Mouse (Mus musculus): Measurements from ENCODE around the gene Armcx5. TPM values are rescaled to one million over a fixed set of nuclear protein-coding genes. Genes with fewer than 3 reads are reported as not detected.

Gene Armcx5
- total RNA-seq (2023): 34.8 to 39.8 TPM (median 39.1 TPM) in 4 replicates

GRCm38 (mm10) chrX:135742304-135743055 is at the start of gene Armcx5, which contains the start of gene Gprasp1:
TSS of gene Armcx5 (plus strand) at chrX:135742733.
TSS of gene Gprasp1 (plus strand) at chrX:135742733.

DNA sequence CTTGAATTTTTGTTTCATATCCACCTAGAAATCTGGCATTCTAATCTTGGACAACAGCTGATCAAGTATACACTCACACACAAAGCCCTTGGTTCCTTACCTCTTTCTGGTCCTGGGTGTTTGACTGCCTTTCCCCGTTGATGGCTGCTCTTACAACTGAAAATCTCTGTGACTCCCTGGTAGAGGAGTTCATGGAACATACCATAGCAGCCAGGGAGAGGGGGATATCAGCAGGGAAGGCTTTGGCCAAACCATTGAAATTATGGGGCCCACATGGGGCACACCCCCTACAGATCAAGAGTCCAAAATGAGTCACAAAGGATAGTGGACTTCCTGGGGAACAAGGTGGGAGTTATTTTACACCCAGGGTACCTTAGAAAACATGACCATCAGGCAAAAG is 48.9 kb upstream of the Armcx5 start, which contains the start of gene Tcp11x2:
Gene Tcp11x2 (minus strand): TSS at position 158 of the 400 bp plus-strand sequence.

DNA sequence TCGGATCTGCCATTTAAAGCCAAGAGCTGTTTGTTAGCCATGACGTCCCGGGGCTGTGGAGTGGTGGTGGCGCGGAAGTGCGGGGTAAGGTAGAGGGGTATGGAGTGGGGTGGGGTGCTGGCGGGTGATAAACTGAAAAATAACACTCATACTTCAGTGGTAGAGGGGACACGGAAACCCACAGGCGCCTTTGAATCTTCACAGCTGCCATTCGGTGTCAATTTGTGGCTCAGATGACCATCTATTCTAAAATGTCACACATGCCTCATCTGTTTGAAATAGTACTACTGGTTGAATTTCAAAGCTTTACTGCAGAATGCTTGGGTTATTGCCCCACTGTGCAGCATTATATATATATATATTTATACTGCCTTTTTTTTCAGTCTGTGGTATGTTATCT is 17.4 kb upstream of the Armcx5 start, which contains the start of gene Tmsb15a:
Gene Tmsb15a (minus strand): TSS at position 101 of the 400 bp plus-strand sequence.

Other genes starting within 250 kb of the Armcx5 start
- gene AV320801, start 248.1 kb upstream of the Armcx5 start, total RNA-seq (2023): not detected in 4 replicates
- not detected in 4 replicates for gene Nxf7, start 144.0 kb upstream of the Armcx5 start, total RNA-seq (2023)
- gene Prame, start 115.0 kb upstream of the Armcx5 start, total RNA-seq (2023): not detected in 4 replicates
- gene Tcp11x2, start 48.9 kb upstream of the Armcx5 start, total RNA-seq (2023): not detected in 4 replicates
- gene Tmsb15a, start 17.5 kb upstream of the Armcx5 start, total RNA-seq (2023): not detected in 4 replicates
- 43.8 to 51.7 TPM (median 44.2 TPM) in 4 replicates for gene Gprasp1, start within 50 bp of the Armcx5 start, total RNA-seq (2023)
- gene Bhlhb9, start 54.9 kb downstream of the Armcx5 start, total RNA-seq (2023): 11.9 to 17.3 TPM (median 14.5 TPM) in 4 replicates
- 4.5 to 9.6 TPM (median 5.7 TPM) in 4 replicates for gene Gprasp2, start 96.3 kb downstream of the Armcx5 start, total RNA-seq (2023)